Mouse (Mus musculus) kidney, adult 2 months (tissue): ENCODE measurements around the gene Mmp13.

ENCODE experiments used
- CTCF ChIP-seq: fragments of 200-500 bp; conservative IDR thresholded peaks from 2 replicates; pipeline ENCODE4 v1.5.1; 2011; ENCODE audit warnings: low read depth, mild to moderate bottlenecking, control low read depth, low read length, moderate library complexity, mixed read lengths; ENCODE audit not compliant: insufficient read depth, insufficient read length
- POLR2A ChIP-seq: fragments of 200-500 bp; IDR thresholded peaks from one replicate; pipeline ENCODE4 v1.6.1; 2011; ENCODE audit warnings: low read depth, low read length, control low read depth

DNA sequence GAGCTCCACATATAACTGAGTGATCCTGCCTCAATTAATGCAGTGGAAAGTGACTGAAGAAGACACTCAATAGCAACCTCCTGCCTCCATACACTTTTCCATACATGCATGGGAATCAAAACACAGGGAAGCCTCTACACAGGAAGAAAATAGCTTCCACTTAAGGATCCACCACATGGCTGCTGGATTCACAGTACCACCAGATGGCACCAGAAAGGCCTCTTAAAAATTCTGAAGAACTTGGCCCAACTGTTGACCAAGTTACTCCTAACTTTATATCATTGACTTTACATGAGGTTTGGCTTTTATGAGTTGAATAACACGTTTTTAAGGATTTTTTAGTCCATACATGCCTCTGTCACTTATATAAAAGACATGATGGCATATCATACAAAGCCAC lies 19.8 kb downstream of the Mmp13 start:
- TF ChIP-seq CTCF (no peak), POLR2A (no peak)
